Mouse (Mus musculus): ENCODE results near the gene Shd.

- TF ChIP-seq CTCF (conservative IDR thresholded peaks at IDR 0.05; ENCODE audit: insufficient read depth, insufficient read length, low read depth, low read length) (no peak), POLR2A (IDR thresholded peaks at IDR 0.05; ENCODE audit: low read depth, low read length) (no peak)
Observed at GRCm38 (mm10) chr17:55933191-55933590, 37.1 kb upstream of the Shd start.

Data from kidney, adult 2 months (tissue).